ENCODE assay signal across 10 mouse cellular contexts in genomic region chr14:24744451-24744850, GRCm38 (mm10).
"Had no signal": no experiment of that assay in that cellular context is flagged by ENCODE, and none has a peak within 500 bp of the region (broad histone marks: within the 10 kb centered on the region; RNA-seq: fewer than 3 reads in every experiment).

No protein-coding gene starts in this region.

- H3K4me2 ChIP-seq: limb, embryonic 13.5 days; neural tube, embryonic 15.5 days had no signal

- H3K4me3 ChIP-seq: limb, embryonic 13.5 days; myocyte; neural tube, embryonic 15.5 days had no signal

- H3K27me3 ChIP-seq: limb, embryonic 13.5 days; neural tube, embryonic 15.5 days had no signal

- DNase-seq: kidney, postnatal 10 days; left cerebral cortex, postnatal 4 days; lung, adult 18-20 months; right cerebral cortex, adult 18-20 months; right cerebral cortex, postnatal 25 days; thymus, postnatal 36 days had no signal

- H3K27ac ChIP-seq: limb, embryonic 13.5 days; liver, embryonic 14.5 days; neural tube, embryonic 15.5 days had no signal

- H3K36me3 ChIP-seq: limb, embryonic 13.5 days; neural tube, embryonic 15.5 days had no signal

- H3K9ac ChIP-seq: limb, embryonic 13.5 days; liver, embryonic 14.5 days; neural tube, embryonic 15.5 days had no signal

- H3K9me3 ChIP-seq: limb, embryonic 13.5 days; neural tube, embryonic 15.5 days had no signal
